Mouse (Mus musculus) kidney, embryonic 15.5 days (tissue): ENCODE measurements around the gene Zfp410. TPM values are rescaled to one million over a fixed set of nuclear protein-coding genes. Genes with fewer than 3 reads are reported as not detected.
A peak's percentile ranks its signal among the peaks of the same experiment; 100 is the strongest.
"Not testable (repeated sequence)": the region's sequence is repeated elsewhere in the genome, so short reads cannot be mapped to it uniquely, and the experiment has no call there.

Experiments
- ATAC-seq: fragments of 200-750 bp; cut with Nextera tagmentation; replicated peaks from 2 replicates; pipeline ENCODE4 v1.8.0; 2017; ENCODE audit warnings: moderate TSS enrichment; ENCODE audit not compliant: low FRiP score
- H3K27ac ChIP-seq: fragments of 300-500 bp; sonication (generic); 2 replicates; pipeline ENCODE4 v1.5.1; 2015; ENCODE audit warnings: mild to moderate bottlenecking, inconsistent platforms
- H3K27me3 ChIP-seq: fragments of 300-500 bp; sonication (generic); 2 replicates; pipeline ENCODE4 v1.6.1; 2015; ENCODE audit warnings: inconsistent platforms
- H3K36me3 ChIP-seq: fragments of 300-500 bp; sonication (generic); 2 replicates; pipeline ENCODE4 v1.6.1; 2015; ENCODE audit warnings: inconsistent platforms
- H3K4me1 ChIP-seq: fragments of 300-500 bp; sonication (generic); 2 replicates; pipeline ENCODE4 v1.6.1; 2015; ENCODE audit warnings: inconsistent platforms
- H3K4me2 ChIP-seq: fragments of 300-500 bp; sonication (generic); 2 replicates; pipeline ENCODE4 v1.6.1; 2015; ENCODE audit warnings: moderate library complexity, mild to moderate bottlenecking, inconsistent platforms
- H3K4me3 ChIP-seq: fragments of 300-500 bp; sonication (generic); replicated peaks from 2 replicates; pipeline ENCODE4 v1.5.1; 2015; ENCODE audit warnings: mild to moderate bottlenecking, inconsistent platforms
- H3K9ac ChIP-seq: fragments of 300-500 bp; sonication (generic); 2 replicates; pipeline ENCODE4 v1.6.1; 2015; ENCODE audit warnings: mild to moderate bottlenecking, inconsistent platforms
- H3K9me3 ChIP-seq: fragments of 300-500 bp; sonication (generic); replicated peaks from 2 replicates; pipeline ENCODE4 v1.6.1; 2016; ENCODE audit warnings: inconsistent platforms
- WGBS: fragments of 180-500 bp; shearing (Covaris S2); methylation state at CpG from one replicate; pipeline ENCODE4 v1.1.7; 2015; ENCODE audit warnings: mixed read lengths; 5-methylcytosine and 5-hydroxymethylcytosine counted together
- polyA plus RNA-seq: library from polyadenylated mRNA; unstranded; fragments of >200 nt; fragmentation: Nextera tagmentation; extraction: Ambion mirVana; gene quantifications from 2 replicates; pipeline ENCODE4 v1.2.1, GENCODE M21; 2015

Zfp410 gene
- polyA plus RNA-seq, 1 experiment from 2014 or later: 77.8 TPM

DNA sequence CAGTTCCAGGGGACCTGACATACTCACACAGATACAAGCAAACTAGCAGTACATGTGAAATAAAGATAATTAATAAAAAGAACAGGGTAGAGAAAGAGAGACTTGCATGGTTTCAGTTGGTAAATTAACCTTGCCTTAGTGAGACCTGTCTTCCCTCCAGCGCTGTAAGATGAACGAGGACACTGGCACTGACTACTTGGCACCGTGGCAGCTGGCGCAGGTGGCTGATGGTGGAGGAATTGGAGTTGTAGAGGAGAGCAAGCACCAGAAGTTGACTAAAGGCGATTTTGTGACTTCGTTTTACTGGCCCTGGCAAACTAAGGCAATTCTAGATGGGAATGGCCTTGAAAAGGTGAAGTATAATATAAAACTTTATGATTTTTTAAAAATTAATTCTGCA lies 18.8 kb upstream of the Zfp410 start:
- Histone ChIP-seq H3K27me3 (no peaks in the 10 kb centered on the region), H3K4me3 (no peak overlapping the region), H3K9ac (no peak overlapping the region), H3K36me3 (peaks cover 61% of the 10 kb centered on the region), H3K4me1 (no peaks in the 10 kb centered on the region), H3K9me3 (no peaks in the 10 kb centered on the region), H3K27ac (no peak overlapping the region), H3K4me2 (no peak overlapping the region)
- ATAC-seq: no peak
- 92% methylated on average over 6 of the region's 6 CpGs for WGBS

DNA sequence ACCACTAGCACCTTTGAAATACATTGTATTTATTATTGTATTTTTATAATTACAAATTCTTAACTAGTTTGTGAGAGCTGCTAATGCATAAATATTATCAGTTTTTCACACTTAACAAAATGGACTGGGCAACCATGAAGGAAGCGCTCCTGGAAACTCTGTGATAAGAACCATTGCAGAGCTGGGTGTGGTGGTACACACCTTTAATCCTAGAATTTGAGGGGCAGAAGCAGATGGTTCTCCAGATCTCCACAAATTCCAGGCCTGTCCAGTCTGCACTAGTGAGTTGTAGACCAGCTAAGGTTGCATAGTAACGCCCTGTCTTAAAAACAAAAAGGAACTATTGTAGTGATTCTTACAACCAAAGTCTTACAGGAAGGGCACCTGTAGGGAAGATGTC lies 17.4 kb upstream of the Zfp410 start:
- no peak for ATAC-seq
- Histone ChIP-seq H3K27ac (no peak overlapping the region), H3K9ac (no peak overlapping the region), H3K36me3 (peaks cover 55% of the 10 kb centered on the region), H3K27me3 (no peaks in the 10 kb centered on the region), H3K4me1 (no peaks in the 10 kb centered on the region), H3K9me3 (no peaks in the 10 kb centered on the region), H3K4me3 (no peak overlapping the region), H3K4me2 (no peak overlapping the region)
- WGBS: 91% methylated on average over 2 of the region's 2 CpGs

DNA sequence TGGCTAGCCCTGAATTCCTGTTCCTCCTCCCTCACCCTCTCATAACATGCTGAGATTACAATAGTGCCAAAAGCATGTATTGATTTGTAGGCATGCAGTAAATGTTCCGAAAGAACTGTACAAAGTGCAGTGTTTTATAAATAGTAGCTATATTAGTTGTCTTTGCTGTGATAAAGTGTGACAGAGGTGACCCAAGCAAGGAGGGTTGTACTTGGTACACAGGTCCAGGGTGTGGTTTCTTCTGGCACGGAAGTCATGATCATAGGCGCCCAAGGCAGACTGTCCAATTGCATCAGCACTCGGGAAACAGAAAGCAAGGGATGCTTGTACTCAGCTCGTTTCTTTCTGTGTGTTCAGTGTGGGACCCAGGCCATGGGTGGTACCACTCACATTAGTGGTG lies 12.6 kb upstream of the Zfp410 start:
- ATAC-seq: no peak
- 91% methylated on average over 5 of the region's 5 CpGs for WGBS
- H3K9me3 ChIP-seq: no peaks in the 10 kb centered on the region
- no peak overlapping the region for H3K9ac ChIP-seq
- H3K4me3 ChIP-seq: no peak overlapping the region
- peaks cover 52% of the 10 kb centered on the region for H3K36me3 ChIP-seq
- H3K27me3 ChIP-seq: no peaks in the 10 kb centered on the region
- H3K4me1 ChIP-seq: no peaks in the 10 kb centered on the region
- H3K27ac ChIP-seq: no peak overlapping the region
- no peak overlapping the region for H3K4me2 ChIP-seq

DNA sequence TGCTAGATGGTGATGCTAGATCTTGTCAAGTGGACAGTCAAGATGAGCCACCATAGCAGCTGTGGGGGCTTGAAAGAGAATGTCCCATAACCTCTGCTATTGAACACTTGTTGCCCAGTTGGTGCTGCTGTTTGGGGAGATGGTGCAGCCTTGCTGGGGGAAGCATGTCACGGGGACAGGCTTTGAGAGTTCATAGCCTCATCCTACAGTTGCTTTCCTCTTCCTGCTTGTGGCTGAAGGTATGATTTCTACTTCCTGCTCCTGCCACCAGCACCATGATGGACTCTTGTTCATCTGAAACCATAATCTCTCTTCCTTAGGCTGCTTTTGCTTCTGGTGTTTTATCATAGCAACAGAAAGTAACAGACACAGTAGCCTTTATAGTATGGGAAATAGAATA lies 12.1 kb upstream of the Zfp410 start:
- H3K9me3 ChIP-seq: no peaks in the 10 kb centered on the region
- no peak overlapping the region for H3K4me2 ChIP-seq
- 83% methylated on average over 1 of the region's 1 CpGs for WGBS
- no peak overlapping the region for H3K4me3 ChIP-seq
- no peak overlapping the region for H3K27ac ChIP-seq
- H3K4me1 ChIP-seq: no peaks in the 10 kb centered on the region
- H3K27me3 ChIP-seq: no peaks in the 10 kb centered on the region
- H3K36me3 ChIP-seq: peaks cover 48% of the 10 kb centered on the region
- ATAC-seq: no peak
- no peak overlapping the region for H3K9ac ChIP-seq

DNA sequence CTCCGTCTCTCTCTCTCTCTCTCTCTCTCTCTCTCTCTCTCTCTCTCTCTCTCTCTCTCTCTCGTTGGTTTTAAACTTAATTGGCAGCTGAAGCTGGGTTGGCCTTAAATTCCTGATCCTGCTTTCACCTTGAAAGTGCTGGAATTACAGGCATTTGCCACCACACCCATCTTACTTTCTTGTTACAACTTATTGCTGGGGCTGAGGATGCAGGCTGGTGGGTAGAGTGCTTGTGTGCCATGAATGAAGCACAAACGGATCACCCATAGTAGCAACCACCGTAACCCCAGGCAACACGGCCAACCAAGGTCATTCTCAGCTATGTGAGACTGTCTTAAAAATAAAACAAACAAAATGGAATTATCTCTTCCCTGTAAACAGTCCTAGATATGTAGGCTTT lies 5.3 kb upstream of the Zfp410 start:
- no peak for ATAC-seq
- Histone ChIP-seq H3K4me3 (no peak overlapping the region), H3K4me1 (peaks cover 5% of the 10 kb centered on the region), H3K9me3 (no peaks in the 10 kb centered on the region), H3K4me2 (no peak overlapping the region), H3K27ac (no peak overlapping the region), H3K9ac (no peak overlapping the region), H3K27me3 (no peaks in the 10 kb centered on the region), H3K36me3 (peaks cover 20% of the 10 kb centered on the region; the same call in 1 of the 2 replicates)
- 82% methylated on average over 4 of the region's 5 CpGs for WGBS

DNA sequence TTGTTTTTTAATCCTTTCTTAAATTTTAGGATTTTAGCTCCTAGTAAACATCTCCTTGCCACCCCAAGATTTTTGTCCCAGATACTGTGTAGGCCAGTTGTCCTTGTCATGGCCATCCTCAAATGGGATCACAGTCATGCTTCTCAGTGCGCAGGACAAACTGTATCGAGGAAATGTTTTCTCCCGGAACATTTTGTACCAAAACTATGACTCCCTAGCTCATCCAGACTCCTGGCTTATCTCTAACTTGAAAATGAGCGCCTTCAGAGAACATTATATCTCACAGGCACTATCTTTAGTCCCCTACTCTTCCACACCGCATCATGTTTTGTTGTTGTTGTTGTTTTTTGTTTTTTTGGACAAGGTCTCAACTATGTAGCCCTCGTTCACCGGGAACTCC lies 646 bp upstream of the Zfp410 start:
- H3K27ac ChIP-seq: peak overlapping the region; percentile 99
- ATAC-seq: no peak
- 33% methylated on average over 7 of the region's 7 CpGs for WGBS

DNA sequence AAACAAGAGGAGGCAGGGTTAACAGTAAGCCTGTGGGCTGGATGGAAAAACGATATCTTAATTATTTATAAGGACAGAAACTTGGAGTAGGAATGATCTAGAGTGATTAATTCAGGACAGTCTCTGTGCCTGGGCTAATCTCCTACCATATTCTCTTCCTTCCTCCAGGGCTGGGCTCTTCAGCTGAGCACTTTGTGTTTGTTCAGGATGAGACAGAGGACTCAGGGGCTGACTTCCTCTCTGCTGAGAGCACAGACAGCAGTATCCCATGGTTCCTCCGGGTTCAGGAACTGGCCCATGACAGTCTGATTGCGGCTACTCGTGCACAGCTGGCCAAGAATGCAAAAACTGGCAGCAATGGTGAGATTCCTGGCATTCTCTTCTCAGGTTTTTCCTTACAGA lies 10.5 kb downstream of the Zfp410 start:
- no peaks in the 10 kb centered on the region for H3K9me3 ChIP-seq
- H3K36me3 ChIP-seq: peaks cover 75% of the 10 kb centered on the region
- WGBS: 63% methylated on average over 4 of the region's 4 CpGs
- H3K4me2 ChIP-seq: no peak overlapping the region
- H3K4me1 ChIP-seq: 0 out of 2 replicates have a peak, but pooled peaks cover 3% of the 10 kb centered on the region
- H3K27me3 ChIP-seq: no peaks in the 10 kb centered on the region
- H3K9ac ChIP-seq: no peak overlapping the region
- ATAC-seq: no peak
- H3K4me3 ChIP-seq: no peak overlapping the region
- H3K27ac ChIP-seq: peak overlapping the region; percentile 27; the same call in 1 of the 2 replicates

More for the DNA sequence above, 646 bp upstream of the Zfp410 start:
- Histone ChIP-seq H3K9ac (peak overlapping the region; percentile 98), H3K9me3 (no peaks in the 10 kb centered on the region), H3K4me3 (peak overlapping the region; percentile 100), H3K4me1 (peaks cover 26% of the 10 kb centered on the region), H3K27me3 (no peaks in the 10 kb centered on the region), H3K4me2 (peak overlapping the region; percentile 86), H3K36me3 (no peaks in the 10 kb centered on the region; the same call in 1 of the 2 replicates)

DNA sequence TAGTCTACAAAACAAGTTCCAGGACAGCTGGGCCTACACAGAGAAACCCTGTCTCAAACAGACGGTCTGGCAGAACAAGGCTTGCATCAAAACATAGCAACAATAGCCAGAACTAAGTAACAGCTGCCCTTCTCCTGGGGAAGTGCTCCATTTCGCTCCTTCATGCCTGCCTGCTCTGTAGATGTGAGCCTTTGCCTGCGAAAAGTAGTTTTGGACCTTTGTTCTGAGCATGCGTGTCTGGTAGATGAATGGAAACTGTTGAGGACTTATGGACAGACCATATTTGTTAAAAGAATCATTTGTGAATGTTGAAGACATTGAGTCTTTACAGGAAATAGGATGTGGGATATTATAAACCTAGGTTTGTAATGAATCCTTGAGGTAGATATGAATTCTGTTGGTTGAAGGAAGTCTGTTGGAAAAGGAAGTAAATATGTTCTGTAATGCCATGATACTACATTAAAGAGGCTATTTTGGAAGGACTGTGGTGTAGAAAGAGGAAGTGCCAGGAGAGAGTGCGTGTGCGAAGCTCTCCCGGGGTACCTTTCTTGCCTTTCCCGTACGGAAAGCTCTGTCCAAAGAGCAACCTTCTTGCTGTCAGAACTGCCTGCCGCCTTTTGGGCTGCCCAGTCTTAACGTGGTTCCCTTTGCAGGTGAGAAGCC lies 20.4 kb downstream of the Zfp410 start:
- Histone ChIP-seq H3K4me1 (no peaks in the 10 kb centered on the region), H3K4me3 (no peak overlapping the region), H3K9ac (no peak overlapping the region), H3K27me3 (no peaks in the 10 kb centered on the region), H3K36me3 (peaks cover 93% of the 10 kb centered on the region), H3K4me2 (no peak overlapping the region), H3K9me3 (no peaks in the 10 kb centered on the region), H3K27ac (no peak overlapping the region)
- WGBS: 91% methylated on average over 11 of the region's 11 CpGs
- ATAC-seq: no peak

DNA sequence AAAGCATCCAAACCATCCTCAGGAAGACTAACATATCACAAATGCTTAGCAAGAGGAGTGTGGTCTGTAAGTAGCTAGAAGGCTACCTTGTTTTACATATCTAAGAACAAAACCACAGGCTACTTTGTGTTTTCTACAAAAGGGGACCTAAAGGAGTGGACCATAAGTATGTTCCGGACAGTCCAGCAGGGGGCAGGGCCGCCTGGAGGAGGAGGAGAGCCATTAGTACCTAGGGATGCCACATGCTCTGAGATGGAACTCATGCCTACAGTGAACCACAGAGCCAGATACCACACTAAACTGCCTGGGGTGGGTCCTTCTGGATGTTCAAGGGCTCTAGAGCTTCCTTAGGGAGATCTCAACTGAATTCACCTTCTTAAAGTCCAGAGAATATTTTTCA lies 30.5 kb downstream of the Zfp410 start:
- Histone ChIP-seq H3K4me2 (no peak overlapping the region), H3K27me3 (no peaks in the 10 kb centered on the region), H3K4me3 (no peak overlapping the region), H3K9me3 (no peaks in the 10 kb centered on the region), H3K9ac (no peak overlapping the region), H3K36me3 (peaks cover 59% of the 10 kb centered on the region), H3K4me1 (no peaks in the 10 kb centered on the region), H3K27ac (no peak overlapping the region)
- ATAC-seq: no peak
- 48% methylated on average over 2 of the region's 2 CpGs for WGBS

DNA sequence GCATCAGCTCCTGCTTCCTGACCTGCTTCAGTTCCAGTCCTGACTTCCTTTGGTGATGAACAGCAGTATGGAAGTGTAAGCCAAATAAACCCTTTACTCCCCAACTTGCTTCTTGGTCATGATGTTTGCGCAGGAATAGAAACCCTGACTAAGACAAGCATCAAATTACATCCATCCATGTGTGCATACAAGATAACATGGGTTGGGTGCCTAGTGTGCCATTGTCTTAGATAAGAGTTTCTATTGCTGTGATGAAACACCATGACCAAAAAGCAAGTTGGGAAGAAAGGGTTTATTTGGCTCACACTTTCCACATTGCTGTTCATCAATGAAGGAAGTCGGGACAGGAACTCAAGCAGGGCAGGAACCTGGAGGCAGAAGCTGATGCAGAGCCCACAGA lies 42.0 kb downstream of the Zfp410 start:
- H3K4me2 ChIP-seq, H3K4me3 ChIP-seq, ATAC-seq, H3K27ac ChIP-seq, H3K36me3 ChIP-seq, H3K27me3 ChIP-seq, H3K9me3 ChIP-seq, H3K9ac ChIP-seq: not testable (repeated sequence)
- H3K4me1 ChIP-seq: peaks cover 13% of the 10 kb centered on the region
- 76% methylated on average over 2 of the region's 2 CpGs for WGBS

DNA sequence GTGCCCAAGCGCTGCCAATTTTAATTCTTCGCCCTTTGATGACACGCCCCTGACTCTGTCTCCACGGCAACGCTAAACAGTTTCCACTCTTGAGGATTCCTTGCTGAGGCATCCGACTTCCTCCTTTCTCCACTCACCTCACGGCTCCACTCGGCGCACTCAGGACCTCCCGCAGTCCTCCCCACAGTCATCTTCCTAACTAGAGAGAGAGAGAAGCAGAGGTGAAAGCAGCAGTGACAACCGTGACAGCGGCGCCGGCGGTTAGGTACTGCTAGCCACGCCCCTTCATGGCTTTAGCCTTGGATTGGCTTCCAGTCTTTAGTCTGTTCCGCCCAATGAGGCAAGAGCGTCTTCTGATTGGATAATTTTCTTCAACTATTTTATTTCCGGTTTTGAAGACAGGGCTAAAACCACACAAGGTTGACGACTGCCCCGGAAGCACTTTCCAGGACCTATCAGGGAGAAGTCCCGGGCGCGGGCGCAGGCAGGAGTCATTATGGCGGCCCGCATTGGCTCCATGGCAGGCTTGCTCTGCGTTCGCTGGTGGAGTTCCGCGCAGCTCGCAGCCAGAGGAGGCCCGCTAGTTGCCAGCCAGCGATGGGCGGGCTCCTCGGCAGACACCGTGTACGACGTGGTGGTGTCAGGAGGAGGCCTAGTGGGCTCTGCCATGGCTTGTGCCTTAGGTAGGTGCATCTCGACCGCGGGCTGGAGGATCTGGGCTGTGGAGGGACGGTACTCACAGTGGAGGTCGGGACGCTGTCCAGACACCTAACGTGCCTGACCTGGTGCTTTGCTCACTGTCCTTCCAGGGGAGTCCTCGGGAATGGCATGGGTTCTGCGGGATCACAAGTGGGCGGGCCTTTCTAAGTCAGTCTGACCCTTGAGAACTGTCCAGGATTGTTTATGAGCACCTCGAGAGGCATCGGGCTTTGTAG lies 45.2 kb downstream of the Zfp410 start, which contains the start of the genes Coq6 and Fam161b:
Gene Coq6, plus strand, starts transcription at position 103 of the 935 bp plus-strand sequence.
Gene Fam161b, minus strand, starts transcription at position 279 of the 935 bp plus-strand sequence.
- ATAC-seq: peak; percentile 98
- Histone ChIP-seq H3K4me2 (peak within 1 kb of the TSS; percentile 81), H3K36me3 (peaks cover under 1% of the 10 kb centered on the region; the same call in 1 of the 2 replicates), H3K4me1 (peaks cover 16% of the 10 kb centered on the region), H3K27me3 (no peaks in the 10 kb centered on the region), H3K9me3 (no peaks in the 10 kb centered on the region), H3K9ac (peak within 1 kb of the TSS; percentile 74), H3K4me3 (peak within 1 kb of the TSS; percentile 83), H3K27ac (peak within 1 kb of the TSS; percentile 61; the same call in 1 of the 2 replicates)
- whole genome bisulfite sequencing: under 1% methylated on average over 51 of the region's 51 CpGs

DNA sequence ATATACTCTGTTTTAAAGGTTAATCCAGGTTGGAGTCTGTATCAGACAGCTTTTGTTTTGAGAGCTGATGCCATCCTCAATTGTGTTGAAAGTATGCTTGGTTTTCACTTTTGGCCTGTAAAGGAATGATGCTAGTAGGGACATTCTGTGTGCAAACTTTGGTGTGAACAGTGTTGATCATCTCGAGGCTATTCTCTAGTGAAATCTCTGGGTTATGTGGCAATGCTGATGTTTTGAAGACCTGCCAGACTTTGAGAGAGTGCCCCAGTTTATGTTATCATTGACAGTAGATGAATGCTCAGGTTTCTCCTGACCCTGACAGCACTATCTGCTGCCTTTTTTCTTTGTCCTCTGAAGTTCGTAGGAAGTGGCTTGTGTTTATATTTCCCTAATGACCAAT lies 46.2 kb downstream of the Zfp410 start:
- H3K9ac ChIP-seq: peak overlapping the region; percentile 74
- WGBS: 37% methylated on average over 2 of the region's 2 CpGs
- ATAC-seq: no peak

More for the DNA sequence above, 46.2 kb downstream of the Zfp410 start:
- Histone ChIP-seq H3K4me2 (peak overlapping the region; percentile 81), H3K9me3 (no peaks in the 10 kb centered on the region), H3K4me1 (peaks cover 16% of the 10 kb centered on the region), H3K27me3 (no peaks in the 10 kb centered on the region), H3K4me3 (peak overlapping the region; percentile 83), H3K36me3 (peaks cover 10% of the 10 kb centered on the region), H3K27ac (no peak overlapping the region)
